Mouse (Mus musculus) neural tube, embryonic 13.5 days (tissue): ENCODE measurements around the gene Atl2. TPM values are rescaled to one million over a fixed set of nuclear protein-coding genes. Genes with fewer than 3 reads are reported as not detected.

Experiments
- ATAC-seq: fragments of 200-750 bp; cut with Nextera tagmentation; 2 replicates; pipeline ENCODE4 v1.8.0; 2017; ENCODE audit warnings: low read depth, mild to moderate bottlenecking, moderate TSS enrichment, moderate library complexity
- H3K27ac ChIP-seq: fragments of 300-500 bp; sonication (generic); replicated peaks from 2 replicates; pipeline ENCODE4 v1.5.1; 2015; ENCODE audit warnings: moderate library complexity, mild to moderate bottlenecking, inconsistent platforms
- H3K27me3 ChIP-seq: fragments of 300-500 bp; sonication (generic); 2 replicates; pipeline ENCODE4 v1.6.1; 2015; ENCODE audit warnings: mild to moderate bottlenecking, inconsistent platforms
- H3K36me3 ChIP-seq: fragments of 300-500 bp; sonication (generic); 2 replicates; pipeline ENCODE4 v1.6.1; 2015; ENCODE audit warnings: mild to moderate bottlenecking, inconsistent platforms
- H3K4me1 ChIP-seq: fragments of 300-500 bp; sonication (generic); replicated peaks from 2 replicates; pipeline ENCODE4 v1.6.1; 2015; ENCODE audit warnings: inconsistent platforms
- H3K4me2 ChIP-seq: fragments of 300-500 bp; sonication (generic); 2 replicates; pipeline ENCODE4 v1.6.1; 2015; ENCODE audit warnings: inconsistent platforms, mild to moderate bottlenecking, moderate library complexity
- H3K4me3 ChIP-seq: fragments of 300-500 bp; sonication (generic); 2 replicates; pipeline ENCODE4 v1.5.1; 2015; ENCODE audit warnings: mild to moderate bottlenecking, inconsistent platforms
- H3K9ac ChIP-seq: fragments of 300-500 bp; sonication (generic); 2 replicates; pipeline ENCODE4 v1.6.1; 2015; ENCODE audit warnings: moderate library complexity, mild to moderate bottlenecking, inconsistent platforms
- H3K9me3 ChIP-seq: fragments of 300-500 bp; sonication (generic); 2 replicates; pipeline ENCODE4 v1.6.1; 2016; ENCODE audit warnings: inconsistent platforms
- WGBS: fragments of 180-500 bp; shearing (Covaris S2); methylation state at CpG from one replicate; pipeline ENCODE4 v1.1.7; 2015; 5-methylcytosine and 5-hydroxymethylcytosine counted together
- polyA plus RNA-seq: library from polyadenylated mRNA; unstranded; fragments of >200 nt; fragmentation: Nextera tagmentation; extraction: Ambion mirVana; gene quantifications from 2 replicates; pipeline ENCODE4 v1.2.1, GENCODE M21; 2015

The Atl2 gene
- polyA plus RNA-seq: 31.5 and 39.6 TPM in 2 replicates

GRCm38 (mm10) chr17:79895911-79896423 is at the start of gene Atl2:
Gene Atl2, minus strand, starts transcription at chr17:79896123.
- Histone ChIP-seq H3K27ac (peak within 1 kb of the TSS; percentile 95), H3K4me2 (peak within 1 kb of the TSS; percentile 68), H3K4me1 (peaks cover 32% of the 10 kb centered on the region), H3K4me3 (peak within 1 kb of the TSS; percentile 94), H3K36me3 (no peaks in the 10 kb centered on the region), H3K9ac (peak within 1 kb of the TSS; percentile 94), H3K9me3 (no peaks in the 10 kb centered on the region), H3K27me3 (peaks cover 27% of the 10 kb centered on the region)
- peak; percentile 91 for ATAC-seq
- WGBS: 0% methylated on average over 50 of the region's 51 CpGs

DNA sequence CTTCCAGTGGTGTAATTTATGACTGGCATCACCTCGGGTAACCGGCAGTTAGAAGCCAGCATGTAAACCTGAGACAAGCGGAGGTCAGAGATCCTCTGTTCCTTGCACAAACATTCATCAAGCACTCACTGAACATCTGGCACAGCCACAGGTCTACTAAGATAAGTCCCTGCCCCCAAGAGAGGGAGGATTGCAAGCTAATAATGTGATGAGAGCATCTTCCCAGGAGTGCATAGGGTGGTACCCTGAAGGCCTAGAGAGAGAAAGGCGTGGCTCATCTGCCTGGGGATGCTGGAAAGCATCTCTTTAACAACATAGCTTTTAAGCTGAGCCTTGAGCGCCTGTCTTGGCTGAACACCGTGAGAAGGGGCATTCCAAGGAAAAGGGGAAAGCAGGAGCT is 48.9 kb upstream of the Atl2 start:
- H3K4me2 ChIP-seq: no peak overlapping the region
- 64% methylated on average over 6 of the region's 6 CpGs for WGBS
- no peaks in the 10 kb centered on the region for H3K36me3 ChIP-seq
- no peaks in the 10 kb centered on the region for H3K27me3 ChIP-seq
- no peak for ATAC-seq
- H3K4me1 ChIP-seq: peaks cover 13% of the 10 kb centered on the region; the same call in 1 of the 2 replicates
- H3K4me3 ChIP-seq: no peak overlapping the region
- no peaks in the 10 kb centered on the region for H3K9me3 ChIP-seq
- no peak overlapping the region for H3K9ac ChIP-seq
- no peak overlapping the region for H3K27ac ChIP-seq

GRCm38 (mm10) chr17:79942418-79942817 is 46.5 kb upstream of the Atl2 start:
- Histone ChIP-seq H3K4me1 (no peaks in the 10 kb centered on the region; the same call in 1 of the 2 replicates), H3K9ac (no peak overlapping the region), H3K27me3 (no peaks in the 10 kb centered on the region), H3K4me3 (no peak overlapping the region), H3K36me3 (no peaks in the 10 kb centered on the region), H3K9me3 (no peaks in the 10 kb centered on the region), H3K27ac (no peak overlapping the region), H3K4me2 (no peak overlapping the region)
- 77% methylated on average over 5 of the region's 5 CpGs for WGBS
- no peak for ATAC-seq

DNA sequence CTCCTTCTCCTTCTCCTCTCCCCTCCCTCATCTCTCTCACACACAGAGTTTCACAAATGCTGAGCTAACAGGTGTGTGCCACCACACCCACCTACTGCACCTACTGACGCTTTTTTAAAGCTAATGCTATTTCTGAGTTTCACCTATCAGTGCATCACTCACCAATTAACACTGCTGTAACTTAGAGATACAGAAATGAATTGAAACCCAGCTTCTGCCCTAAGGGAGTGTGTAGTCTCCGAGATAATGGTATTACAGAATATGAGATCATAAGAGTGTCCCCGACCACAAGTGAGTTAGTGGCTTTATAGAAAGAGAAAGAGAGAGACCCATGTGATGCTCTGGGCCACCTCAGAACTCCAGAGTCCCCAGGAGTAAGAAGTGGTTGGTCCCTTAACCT is 43.2 kb upstream of the Atl2 start:
- no peak for ATAC-seq
- 77% methylated on average over 3 of the region's 3 CpGs for WGBS
- H3K27me3 ChIP-seq: no peaks in the 10 kb centered on the region
- H3K27ac ChIP-seq: no peak overlapping the region
- H3K4me3 ChIP-seq: no peak overlapping the region
- no peaks in the 10 kb centered on the region for H3K36me3 ChIP-seq
- no peak overlapping the region for H3K4me2 ChIP-seq
- no peak overlapping the region for H3K9ac ChIP-seq
- no peaks in the 10 kb centered on the region; the same call in 1 of the 2 replicates for H3K4me1 ChIP-seq
- H3K9me3 ChIP-seq: no peaks in the 10 kb centered on the region

DNA sequence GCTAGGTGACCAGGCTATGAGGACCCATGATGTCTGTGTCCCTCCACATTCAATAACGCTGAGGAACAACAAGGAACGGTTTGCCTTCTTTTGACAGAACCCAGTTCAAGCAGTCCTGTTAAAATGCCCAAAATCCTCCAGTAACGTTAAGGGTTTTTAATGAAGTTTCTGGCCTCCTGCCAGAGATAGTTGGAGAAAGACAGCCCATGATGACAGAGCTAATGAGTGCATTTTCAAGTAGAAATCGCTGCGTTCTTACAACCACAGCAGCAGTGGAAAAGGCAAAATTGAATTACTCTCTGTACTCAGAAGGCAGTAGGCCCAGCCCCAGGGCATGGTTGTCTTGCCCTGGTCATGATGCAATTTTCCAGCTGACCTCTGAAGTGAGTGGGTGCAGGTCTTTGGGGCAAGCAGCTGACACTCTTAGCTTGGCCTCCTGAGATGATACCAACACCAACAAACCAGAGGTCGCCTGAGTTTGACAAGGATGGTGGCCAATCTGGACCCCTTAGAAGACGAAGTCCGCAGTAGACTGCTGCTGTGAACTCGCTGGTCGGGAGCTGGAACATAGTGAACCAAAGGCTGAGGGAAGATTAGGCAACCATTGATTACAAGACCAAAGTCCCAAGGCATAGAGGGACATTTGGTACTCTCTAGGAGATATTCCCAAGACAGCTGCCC is 42.1 kb upstream of the Atl2 start:
- Histone ChIP-seq H3K4me2 (no peak overlapping the region), H3K4me1 (no peaks in the 10 kb centered on the region; the same call in 1 of the 2 replicates), H3K9ac (no peak overlapping the region), H3K27ac (no peak overlapping the region), H3K27me3 (no peaks in the 10 kb centered on the region), H3K36me3 (no peaks in the 10 kb centered on the region), H3K4me3 (no peak overlapping the region), H3K9me3 (no peaks in the 10 kb centered on the region)
- 85% methylated on average over 10 of the region's 10 CpGs for WGBS
- no peak for ATAC-seq

GRCm38 (mm10) chr17:79934370-79934769 is 38.4 kb upstream of the Atl2 start:
- no peak for ATAC-seq
- no peak overlapping the region for H3K4me2 ChIP-seq
- no peaks in the 10 kb centered on the region for H3K27me3 ChIP-seq
- no peak overlapping the region for H3K27ac ChIP-seq
- 91% methylated on average over 15 of the region's 15 CpGs for WGBS
- no peaks in the 10 kb centered on the region; the same call in 1 of the 2 replicates for H3K4me1 ChIP-seq
- H3K36me3 ChIP-seq: no peaks in the 10 kb centered on the region
- no peak overlapping the region for H3K9ac ChIP-seq
- H3K4me3 ChIP-seq: no peak overlapping the region
- no peaks in the 10 kb centered on the region for H3K9me3 ChIP-seq

GRCm38 (mm10) chr17:79932676-79933278 is 36.9 kb upstream of the Atl2 start:
- H3K9ac ChIP-seq: no peak overlapping the region
- no peaks in the 10 kb centered on the region; the same call in 1 of the 2 replicates for H3K4me1 ChIP-seq
- no peak overlapping the region for H3K27ac ChIP-seq
- no peaks in the 10 kb centered on the region for H3K9me3 ChIP-seq
- WGBS: 53% methylated on average over 5 of the region's 5 CpGs
- no peaks in the 10 kb centered on the region for H3K36me3 ChIP-seq
- no peak overlapping the region for H3K4me2 ChIP-seq
- no peak overlapping the region for H3K4me3 ChIP-seq
- H3K27me3 ChIP-seq: no peaks in the 10 kb centered on the region
- no peak for ATAC-seq

GRCm38 (mm10) chr17:79927110-79927509 is 31.2 kb upstream of the Atl2 start:
- no peak overlapping the region for H3K4me2 ChIP-seq
- no peak overlapping the region for H3K27ac ChIP-seq
- WGBS: 92% methylated on average over 2 of the region's 2 CpGs
- no peaks in the 10 kb centered on the region for H3K9me3 ChIP-seq
- no peak overlapping the region for H3K9ac ChIP-seq
- H3K36me3 ChIP-seq: no peaks in the 10 kb centered on the region
- no peaks in the 10 kb centered on the region for H3K27me3 ChIP-seq
- no peak overlapping the region for H3K4me3 ChIP-seq
- ATAC-seq: no peak
- no peaks in the 10 kb centered on the region for H3K4me1 ChIP-seq

- Histone ChIP-seq H3K9me3 (no peaks in the 10 kb centered on the region; the same call in 1 of the 2 replicates), H3K4me1 (no peaks in the 10 kb centered on the region), H3K4me3 (no peak overlapping the region)
Measured at GRCm38 (mm10) chr17:79926486-79926885, 30.6 kb upstream of the Atl2 start.

DNA sequence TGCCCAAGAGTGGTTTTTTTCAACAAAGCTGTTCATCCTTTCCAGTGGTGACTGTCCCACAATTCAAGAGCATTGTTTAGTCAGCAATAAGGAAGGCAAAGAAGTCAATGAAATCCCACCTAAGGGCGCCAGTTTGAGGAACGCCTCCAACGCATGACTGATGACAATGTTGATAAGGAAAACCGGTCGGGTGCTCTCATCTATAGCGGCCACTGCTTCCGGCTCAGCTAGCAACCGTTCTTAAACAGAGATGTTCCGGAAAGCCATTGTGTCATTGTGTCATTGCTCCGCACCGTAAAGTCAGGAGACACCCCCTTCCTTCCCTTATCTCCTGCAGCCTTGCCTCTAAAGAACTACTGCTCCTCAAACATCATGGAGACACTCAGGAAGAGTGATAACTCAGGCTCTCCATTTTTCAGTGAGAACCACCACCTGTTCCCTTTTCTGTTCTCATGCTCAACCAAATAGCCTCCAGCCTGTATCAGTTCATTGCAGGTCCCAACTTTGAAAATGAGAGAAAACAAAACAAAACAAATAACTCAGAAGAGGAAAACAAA is 30.0 kb upstream of the Atl2 start:
- ATAC-seq: no peak
- Histone ChIP-seq H3K36me3 (no peaks in the 10 kb centered on the region), H3K4me1 (no peaks in the 10 kb centered on the region), H3K27ac (no peak overlapping the region), H3K9ac (no peak overlapping the region), H3K9me3 (no peaks in the 10 kb centered on the region; the same call in 1 of the 2 replicates), H3K4me2 (no peak overlapping the region), H3K4me3 (no peak overlapping the region), H3K27me3 (no peaks in the 10 kb centered on the region)
- WGBS: 92% methylated on average over 11 of the region's 11 CpGs

More at GRCm38 (mm10) chr17:79926486-79926885, 30.6 kb upstream of the Atl2 start:
- ATAC-seq: no peak
- Histone ChIP-seq H3K36me3 (no peaks in the 10 kb centered on the region), H3K27ac (no peak overlapping the region), H3K4me2 (no peak overlapping the region), H3K9ac (no peak overlapping the region), H3K27me3 (no peaks in the 10 kb centered on the region)
- 87% methylated on average over 3 of the region's 3 CpGs for WGBS

- no peak for ATAC-seq
- Histone ChIP-seq H3K4me3 (no peak overlapping the region), H3K4me1 (peaks cover 6% of the 10 kb centered on the region; the same call in 1 of the 2 replicates), H3K27ac (no peak overlapping the region), H3K4me2 (no peak overlapping the region), H3K36me3 (no peaks in the 10 kb centered on the region), H3K27me3 (no peaks in the 10 kb centered on the region), H3K9me3 (no peaks in the 10 kb centered on the region; the same call in 1 of the 2 replicates), H3K9ac (no peak overlapping the region)
- WGBS: 85% methylated on average over 2 of the region's 2 CpGs
Measured at GRCm38 (mm10) chr17:79920355-79920754, 24.4 kb upstream of the Atl2 start.
